Mouse (Mus musculus) spleen, embryonic (tissue): ENCODE measurements around the gene Dennd2d.

Experiments
- CTCF ChIA-PET: fragments of 350-600 bp; sonication (Branson Sonifier 250); formaldehyde crosslinking; loops from one replicate; lab custom pipeline; 2022; lab: Charles Lee

Dennd2d gene

DNA sequence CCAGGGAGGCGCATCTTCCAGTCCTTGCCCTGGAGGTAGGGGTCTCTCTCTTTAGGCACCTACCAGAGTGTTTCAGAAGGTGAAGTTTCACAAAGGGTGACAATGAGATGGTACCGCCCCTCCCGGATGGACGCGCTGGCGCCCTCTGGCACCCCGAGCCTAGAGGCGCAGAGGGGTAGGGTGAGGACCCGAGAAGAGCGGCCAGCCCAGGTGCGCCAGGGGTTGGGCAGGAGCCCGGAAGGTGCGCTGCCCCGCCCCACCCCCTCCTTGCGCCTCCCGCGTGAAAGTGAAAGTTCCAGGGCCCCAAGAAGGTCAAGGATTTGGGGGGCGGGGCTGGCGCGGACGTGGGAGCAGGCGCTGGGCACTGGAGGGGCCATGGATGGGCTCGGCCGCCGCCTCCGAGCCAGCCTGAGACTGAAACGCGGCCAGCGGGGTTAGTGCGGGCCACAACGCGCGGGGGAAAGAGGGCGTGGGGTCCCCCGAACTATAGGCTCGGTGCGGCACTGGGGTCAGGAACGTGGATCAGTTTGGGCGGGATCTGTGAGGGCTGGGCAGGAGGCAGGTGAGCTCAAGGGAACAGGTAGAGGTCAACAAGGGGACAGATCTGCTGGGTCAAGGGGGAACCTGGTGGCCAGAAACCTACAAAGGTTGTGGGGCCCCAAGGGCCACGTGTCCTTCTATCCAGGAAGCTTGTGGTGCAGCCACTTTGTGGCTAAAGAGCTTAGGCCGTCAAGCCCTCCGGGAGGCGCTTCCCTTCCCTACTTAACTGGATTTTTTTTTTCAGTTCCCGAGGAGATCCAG, at the start of gene Dennd2d:
Gene Dennd2d, plus strand, starts transcription at position 125 of the 801 bp plus-strand sequence.
- CTCF ChIA-PET: interaction anchor here (0.7 to 1.0 kb wide), 2 partner anchors 8 to 65 kb away, joined by 3 to 4 read pairs; partner anchors contain the start of genes Cept1 and Dram2

DNA sequence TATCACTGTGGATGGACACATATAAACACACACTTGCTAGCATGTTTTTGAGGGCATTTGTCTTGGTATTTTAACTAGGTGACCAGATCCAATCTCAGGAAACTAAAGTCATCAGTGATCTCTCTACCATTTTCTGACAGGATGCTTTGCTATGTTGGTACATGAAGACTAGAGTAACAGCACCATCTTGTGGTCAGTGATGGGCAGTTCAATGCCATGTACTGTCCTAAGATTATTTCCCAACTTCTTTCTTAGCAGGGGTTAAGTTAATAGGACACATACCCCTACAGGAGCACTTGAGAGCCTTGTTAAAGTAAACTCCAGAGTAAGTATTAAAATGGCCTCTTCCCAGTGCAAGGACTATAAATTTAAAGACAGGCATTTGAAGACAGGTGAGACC, 33.6 kb upstream of the Dennd2d start:
- CTCF ChIA-PET: no interaction called here

DNA sequence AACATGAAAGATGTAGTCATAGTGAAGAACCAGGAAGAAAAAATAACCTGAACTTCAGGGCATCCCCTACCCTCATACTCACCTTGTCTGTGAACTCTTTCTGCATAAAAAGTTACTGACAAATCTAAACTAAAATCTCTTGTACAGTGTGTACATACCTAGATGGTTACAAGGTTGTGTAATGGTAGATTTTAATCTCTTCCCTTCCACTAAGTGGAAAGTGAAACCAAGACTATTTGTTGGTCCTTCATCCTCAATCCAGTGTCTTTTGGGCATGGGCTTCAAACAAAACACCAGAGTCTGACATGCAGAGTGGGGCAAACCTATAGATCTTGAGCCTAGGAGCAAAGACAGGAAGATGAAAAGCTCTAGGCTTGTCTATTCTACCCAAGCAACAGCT, 33.2 kb upstream of the Dennd2d start:
- CTCF ChIA-PET: no interaction called here

DNA sequence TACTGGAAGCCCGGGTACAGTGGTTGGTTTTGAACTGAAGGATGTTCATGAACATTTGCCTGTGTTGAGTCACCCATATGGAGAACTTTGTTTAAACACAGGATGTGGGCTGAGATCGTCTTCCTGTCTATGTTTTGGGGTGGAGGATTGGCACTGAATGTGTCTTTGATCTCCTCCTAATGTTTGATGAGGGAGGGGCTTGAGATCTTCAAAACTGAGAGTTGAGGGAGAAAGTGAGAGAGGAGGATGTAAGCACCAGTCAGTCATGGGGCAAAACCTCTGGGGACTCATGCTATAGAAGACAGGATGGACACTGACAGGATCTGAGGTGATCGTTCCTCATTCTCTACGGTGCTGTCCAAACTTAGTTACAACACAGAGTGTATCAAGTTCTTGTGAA, 32.6 kb upstream of the Dennd2d start:
- CTCF ChIA-PET: no interaction called here

DNA sequence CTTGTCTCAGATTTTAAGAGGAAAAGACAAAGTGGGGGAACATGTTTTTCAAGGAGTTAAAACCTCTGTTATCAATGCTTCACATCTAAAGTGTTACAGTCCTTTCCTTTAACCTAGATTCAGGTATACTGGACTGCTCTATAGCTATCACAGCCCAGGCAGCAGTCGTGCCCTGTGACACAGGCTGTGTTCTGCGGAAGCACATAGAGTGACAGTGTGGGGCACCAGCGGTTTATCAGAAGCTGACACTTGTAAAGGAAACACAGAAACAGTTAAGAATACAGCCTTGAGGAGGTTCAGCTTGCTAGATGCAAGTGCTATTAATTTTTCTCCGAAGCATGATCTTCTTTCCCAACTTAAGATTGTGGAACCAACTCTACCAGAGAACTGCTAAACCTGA, 29.6 kb upstream of the Dennd2d start:
- CTCF ChIA-PET: no interaction called here

DNA sequence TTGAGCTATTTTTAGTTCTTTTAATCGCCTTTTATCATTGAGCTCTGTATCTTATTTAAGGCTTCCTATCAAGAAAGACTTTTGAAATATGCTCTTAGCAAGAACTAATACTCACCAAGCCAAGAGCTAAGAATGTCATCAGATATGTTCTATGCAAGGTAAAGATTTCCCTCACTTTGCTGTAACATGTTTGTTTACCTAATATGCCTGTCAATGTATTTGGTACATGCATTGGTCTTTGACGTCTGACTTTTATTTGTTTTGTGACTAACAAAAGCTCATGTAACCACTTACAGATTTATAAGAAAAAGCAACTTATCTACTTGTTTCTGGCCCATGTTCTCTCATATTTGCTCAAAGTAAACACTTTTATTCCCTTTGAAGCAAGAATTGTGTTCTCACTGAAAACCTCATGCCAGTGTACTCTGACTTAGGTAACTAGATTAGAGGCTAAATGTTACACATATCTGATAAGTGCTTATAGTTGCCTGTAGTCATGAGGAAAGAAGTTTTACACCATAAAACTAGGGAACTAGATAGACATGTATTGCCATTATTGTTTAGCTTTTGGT, 24.8 kb upstream of the Dennd2d start:
- CTCF ChIA-PET: interaction anchor here (0.6 to 0.7 kb wide), 2 partner anchors 11 to 655 kb away, joined by 3 to 12 read pairs; no protein-coding TSS in a partner anchor

DNA sequence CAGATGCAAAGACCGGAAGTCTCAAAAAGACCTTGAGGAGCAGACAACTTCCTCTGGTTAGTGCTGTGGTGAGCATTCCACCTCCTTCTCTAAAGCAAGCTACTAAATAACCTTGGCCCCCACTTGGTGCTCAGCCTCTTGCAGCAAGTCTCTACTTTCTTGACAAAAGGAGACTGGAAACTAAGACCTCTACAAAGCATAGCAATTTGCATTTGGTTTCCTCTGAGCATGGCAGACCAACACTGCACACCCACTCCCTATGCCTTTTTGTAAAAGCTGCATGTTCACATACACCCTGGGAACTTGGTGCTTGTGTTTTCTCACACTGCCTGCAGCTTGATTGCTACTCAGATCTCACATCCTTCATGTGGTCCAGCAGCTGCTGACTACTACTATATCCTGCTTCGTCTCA, 20.1 kb upstream of the Dennd2d start:
- CTCF ChIA-PET: interaction anchor here (0.6 to 1.3 kb wide), 4 partner anchors 19 to 626 kb away, joined by 3 to 8 read pairs (median 5); no protein-coding TSS in a partner anchor

DNA sequence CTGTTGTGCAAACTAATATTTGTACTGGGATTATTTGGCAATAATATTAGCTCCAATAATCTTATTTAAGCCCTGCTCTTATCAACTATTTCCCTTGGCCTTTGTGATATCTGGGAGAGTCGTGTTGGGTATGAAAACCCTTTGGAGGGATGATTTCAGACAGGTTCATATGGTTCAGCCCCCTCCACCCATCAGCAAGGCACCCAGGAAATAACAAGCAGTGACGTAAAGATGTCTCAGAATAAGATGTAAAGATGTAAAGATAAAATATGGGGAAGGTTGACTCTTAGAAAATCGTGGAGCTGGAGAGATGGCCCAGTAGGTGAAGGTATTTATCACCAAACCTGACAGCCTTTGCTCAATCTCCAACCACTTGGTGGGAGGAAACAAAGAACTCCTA, 19.7 kb upstream of the Dennd2d start:
- CTCF ChIA-PET: interaction anchor here (0.6 to 1.3 kb wide), 2 partner anchors 31 to 627 kb away, joined by 3 to 7 read pairs; no protein-coding TSS in a partner anchor

DNA sequence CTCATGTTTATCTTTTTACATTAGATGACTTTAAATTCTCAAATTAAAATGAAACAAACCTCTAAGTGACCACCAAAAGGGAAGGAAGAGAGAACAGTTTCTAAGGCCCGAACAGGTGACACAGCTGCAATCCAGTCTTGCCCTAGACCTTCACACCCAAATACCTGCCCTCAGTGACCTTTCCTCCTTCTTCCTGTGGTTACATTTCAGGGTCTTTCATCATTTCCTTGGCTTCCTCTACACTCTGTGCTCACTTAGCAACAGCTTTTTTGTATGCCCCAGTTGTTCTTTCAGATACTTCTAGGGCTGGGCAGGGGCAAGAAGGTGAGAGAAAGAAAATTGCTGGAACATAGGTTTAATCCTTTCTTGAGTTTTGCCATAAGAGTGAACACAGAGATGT, 17.5 kb upstream of the Dennd2d start:
- CTCF ChIA-PET: no interaction called here

DNA sequence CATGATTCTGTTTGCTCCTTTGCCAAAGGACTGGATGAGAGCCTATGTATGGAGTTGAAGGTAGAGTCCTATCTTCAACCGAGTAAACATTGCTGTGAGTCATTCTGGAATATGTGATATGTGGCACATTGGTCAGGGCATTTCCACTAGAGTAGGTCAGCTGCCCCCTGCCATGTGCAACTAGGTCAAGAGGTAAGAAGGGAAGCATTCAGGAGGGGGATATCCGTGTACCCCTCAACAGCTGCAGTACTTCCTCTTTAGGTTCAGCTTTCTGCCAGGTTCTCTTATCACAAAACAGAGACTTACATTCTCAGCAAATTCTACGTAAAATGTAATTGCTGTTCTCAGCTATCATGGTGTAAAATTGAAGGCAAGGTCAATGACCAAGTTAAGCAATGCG, 8.0 kb upstream of the Dennd2d start:
- CTCF ChIA-PET: interaction anchor here (1.1 kb wide), 1 partner anchor 9 kb away, joined by 4 read pairs; no protein-coding TSS in a partner anchor

DNA sequence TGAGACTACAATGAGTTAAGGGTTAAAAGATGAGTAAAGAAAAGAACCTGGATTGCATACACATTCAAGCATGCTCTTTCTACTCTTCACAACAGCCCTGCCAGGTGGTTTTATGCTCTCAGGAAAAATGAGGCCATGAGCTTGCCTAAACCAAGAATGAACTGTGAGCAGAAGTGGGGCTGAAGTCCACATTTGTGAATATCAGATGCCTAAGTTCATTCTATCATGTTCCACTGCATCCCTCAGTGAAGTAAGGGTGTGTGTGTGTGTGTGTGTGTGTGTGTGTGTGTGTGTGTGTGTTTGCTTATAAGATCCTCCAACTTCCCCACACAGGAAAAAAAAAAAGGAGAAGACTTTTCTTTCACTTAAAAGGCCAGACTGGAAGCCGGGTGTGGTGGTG, 5.3 kb upstream of the Dennd2d start:
- CTCF ChIA-PET: interaction anchor here (0.7 kb wide), 1 partner anchor 19 kb away, joined by 14 read pairs; no protein-coding TSS in a partner anchor

DNA sequence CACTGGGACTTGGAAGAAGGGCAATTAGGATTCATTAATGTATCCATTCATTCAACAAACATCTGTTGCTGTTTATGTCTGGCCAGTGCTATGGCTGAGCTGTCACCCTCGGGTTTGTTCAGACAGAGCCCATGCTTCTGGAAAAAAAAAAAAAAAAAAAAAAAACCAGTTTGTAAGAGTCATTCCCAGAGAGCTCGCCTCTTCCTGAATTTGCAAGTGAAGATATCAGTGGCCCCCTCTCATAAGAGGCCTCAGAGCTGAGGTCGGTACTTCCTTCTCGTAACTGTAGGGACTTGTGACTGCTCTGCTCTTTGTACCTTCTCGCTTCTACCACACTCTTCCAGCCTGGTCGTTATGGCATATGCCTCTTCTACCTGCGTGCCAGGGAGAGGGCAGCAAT, 1.1 kb downstream of the Dennd2d start:
- CTCF ChIA-PET: interaction anchor here (0.7 to 1.0 kb wide), 2 partner anchors 9 to 65 kb away, joined by 3 to 4 read pairs; partner anchors contain the start of genes Cept1 and Dram2

DNA sequence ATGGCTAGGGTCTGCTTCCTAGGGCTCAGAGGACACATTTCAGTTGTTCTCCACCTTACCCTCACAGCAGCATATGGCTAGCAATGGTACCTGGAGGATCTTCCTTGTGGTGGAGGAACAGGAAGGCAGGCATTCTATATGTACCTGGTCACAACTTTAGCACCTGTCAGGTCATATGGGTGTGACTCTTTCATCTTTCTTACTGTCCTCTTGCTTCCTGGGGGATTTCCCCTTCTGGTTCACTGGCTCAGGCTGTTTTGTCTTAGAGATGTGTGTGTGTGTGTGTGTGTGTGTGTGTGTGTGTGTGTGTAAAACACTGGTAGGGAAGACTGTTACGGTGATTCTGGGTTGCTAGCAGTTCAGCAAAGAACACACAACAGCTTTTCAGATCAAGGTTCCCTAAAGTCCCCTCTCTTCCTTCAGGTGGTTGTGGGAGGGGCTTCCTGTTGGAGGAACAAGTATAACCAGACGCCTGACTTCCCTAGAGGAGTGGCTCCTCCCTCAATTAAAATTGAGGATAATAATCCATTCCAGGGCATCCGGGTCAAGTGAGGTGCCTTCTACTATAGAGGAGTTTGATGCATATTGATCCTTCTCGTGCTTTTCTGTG, 1.7 kb downstream of the Dennd2d start:
- CTCF ChIA-PET: interaction anchor here (0.6 to 1.0 kb wide), 3 partner anchors 29 to 64 kb away, joined by 3 to 13 read pairs (median 3); partner anchors contain the start of genes Cept1 and Dram2

DNA sequence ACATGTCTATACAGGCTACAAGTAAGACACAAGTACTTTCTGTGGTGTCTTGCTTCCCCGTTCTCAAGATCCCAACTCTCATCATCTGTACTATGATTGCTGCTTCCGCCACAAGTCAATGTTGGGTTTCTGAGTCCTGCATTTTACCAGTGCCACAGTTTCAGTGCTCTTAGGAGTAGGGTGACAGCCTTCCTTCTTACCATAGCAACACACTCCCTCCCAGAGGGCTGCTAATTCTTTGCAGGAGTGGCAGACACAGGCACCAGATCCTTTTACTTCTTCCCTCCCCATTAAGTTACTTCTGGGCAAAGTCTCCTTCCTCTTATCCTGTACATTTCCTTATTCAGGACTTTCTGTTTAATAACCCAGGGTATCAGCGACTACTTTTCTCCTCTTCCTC, 2.7 kb downstream of the Dennd2d start:
- CTCF ChIA-PET: interaction anchor here (0.9 kb wide), 1 partner anchor 53 kb away, joined by 3 read pairs; no protein-coding TSS in a partner anchor

DNA sequence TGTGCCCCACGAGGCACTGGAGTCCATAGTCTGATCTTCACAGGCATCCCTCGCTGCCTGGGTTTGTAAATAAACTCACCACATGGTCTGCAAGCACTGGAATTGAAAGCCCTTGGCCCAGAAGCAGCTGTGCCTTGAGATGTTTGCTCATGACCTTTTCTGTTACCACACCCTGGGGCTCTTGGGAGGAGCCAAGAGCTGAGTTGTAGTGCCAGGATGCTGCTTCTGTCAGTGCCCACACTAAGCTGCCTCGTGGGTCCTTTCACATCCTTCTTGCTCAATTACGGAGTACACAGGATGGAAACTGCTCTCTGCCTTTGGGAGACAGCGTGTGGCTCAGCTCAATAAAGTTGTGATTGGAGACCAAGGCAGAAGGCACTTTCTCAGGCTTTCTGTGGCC, 3.6 kb downstream of the Dennd2d start:
- CTCF ChIA-PET: no interaction called here

DNA sequence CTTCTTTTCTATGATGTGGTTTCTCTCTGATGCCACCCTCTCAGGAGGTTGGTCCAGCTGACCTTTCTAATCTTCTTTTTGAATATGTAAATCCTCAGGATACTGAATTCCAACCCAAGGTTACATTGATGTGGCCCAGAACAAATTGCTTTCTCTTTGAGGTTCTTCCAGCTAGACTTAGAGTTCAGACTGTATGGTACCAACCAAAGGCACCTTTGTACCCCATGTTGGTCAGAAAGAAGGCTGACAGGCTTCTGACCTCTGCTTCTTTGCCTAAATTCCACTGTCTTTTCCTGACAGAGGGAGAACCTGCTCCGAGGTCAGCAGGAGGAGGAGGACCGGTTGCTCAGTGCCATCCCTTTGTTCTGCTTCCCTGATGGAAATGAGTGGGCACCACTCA, 5.3 kb downstream of the Dennd2d start:
- CTCF ChIA-PET: no interaction called here

DNA sequence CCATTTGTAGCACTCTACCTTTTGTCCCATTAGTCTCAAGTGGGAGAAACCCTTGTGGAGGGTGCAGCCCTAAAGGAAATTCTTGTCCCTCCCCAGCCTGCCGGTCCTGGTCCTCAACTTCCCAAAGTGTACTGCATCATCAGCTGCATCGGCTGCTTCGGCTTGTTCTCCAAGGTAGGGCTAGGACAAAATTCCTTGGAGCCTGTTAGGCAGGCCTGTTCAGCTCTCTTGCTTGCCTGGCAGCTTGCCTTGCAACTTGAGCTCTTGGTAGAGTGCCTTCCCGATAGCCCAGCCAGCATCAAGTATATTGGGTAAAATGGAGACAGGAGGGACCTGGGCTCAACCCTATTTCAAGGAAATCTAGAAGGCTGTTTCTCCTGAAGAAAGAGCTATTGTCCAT, 8.0 kb downstream of the Dennd2d start:
- CTCF ChIA-PET: no interaction called here

DNA sequence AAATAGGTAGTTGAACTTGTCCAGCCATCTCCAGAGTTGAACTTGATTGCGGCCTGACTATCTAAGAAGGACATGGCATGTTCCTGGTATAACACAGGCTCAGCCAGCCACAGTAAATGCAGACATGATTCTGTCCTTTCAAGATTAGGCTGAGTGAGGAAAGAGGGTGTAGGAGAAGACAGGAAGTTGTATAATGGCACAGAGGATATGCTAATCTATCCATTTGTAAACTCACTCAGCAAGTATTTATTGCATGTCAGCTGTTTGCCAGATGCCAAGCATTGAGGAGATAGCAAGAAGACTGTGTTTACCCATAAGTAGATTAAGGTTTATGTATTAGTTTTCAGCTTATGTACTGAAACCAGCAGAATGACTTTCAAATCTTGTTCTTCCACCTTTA, 10.5 kb downstream of the Dennd2d start:
- CTCF ChIA-PET: interaction anchor here (1.2 kb wide), 1 partner anchor 31 kb away, joined by 3 read pairs; no protein-coding TSS in a partner anchor

DNA sequence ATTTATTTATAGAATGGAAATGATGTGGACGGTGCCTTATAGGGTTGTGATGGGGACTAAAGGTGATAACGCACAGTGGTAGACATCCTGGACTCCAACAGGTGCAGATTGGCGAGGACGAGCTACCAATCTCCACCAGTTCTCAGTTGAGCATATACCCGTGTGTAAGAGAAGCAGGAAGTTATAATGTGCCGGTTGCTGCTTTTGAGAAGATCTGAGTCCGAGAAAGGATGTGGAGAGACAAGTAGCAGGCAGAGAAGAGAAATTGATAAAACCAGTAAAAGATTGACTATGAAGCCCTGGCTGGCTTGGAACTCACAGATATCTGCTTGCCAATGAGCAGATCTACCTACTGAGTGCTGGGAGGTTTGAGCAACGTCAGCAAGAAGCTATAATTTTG, 11.0 kb downstream of the Dennd2d start:
- CTCF ChIA-PET: interaction anchor here (1.2 kb wide), 1 partner anchor 31 kb away, joined by 3 read pairs; no protein-coding TSS in a partner anchor

DNA sequence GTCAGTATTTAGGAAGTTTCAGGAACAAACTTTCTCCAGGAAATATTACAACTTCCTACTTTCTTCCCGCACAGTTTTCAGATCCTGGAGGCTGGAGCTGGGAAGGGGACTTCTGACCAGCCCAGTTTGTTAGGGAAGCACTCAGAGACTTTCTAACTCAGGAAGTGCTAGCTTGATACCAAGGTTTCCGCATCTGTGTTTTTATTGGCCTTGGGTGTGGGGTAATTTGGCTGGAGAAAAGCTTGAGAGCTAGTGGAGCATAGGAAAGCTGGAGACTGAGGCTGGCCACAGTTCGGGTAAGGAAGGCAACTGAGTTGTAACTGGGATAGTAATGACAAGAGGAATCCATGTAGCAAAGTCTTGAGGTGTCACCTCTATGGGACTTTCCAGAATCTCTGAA, 11.7 kb downstream of the Dennd2d start:
- CTCF ChIA-PET: interaction anchor here (0.5 to 1.2 kb wide), 2 partner anchors 11 to 32 kb away, joined by 3 to 7 read pairs; no protein-coding TSS in a partner anchor

DNA sequence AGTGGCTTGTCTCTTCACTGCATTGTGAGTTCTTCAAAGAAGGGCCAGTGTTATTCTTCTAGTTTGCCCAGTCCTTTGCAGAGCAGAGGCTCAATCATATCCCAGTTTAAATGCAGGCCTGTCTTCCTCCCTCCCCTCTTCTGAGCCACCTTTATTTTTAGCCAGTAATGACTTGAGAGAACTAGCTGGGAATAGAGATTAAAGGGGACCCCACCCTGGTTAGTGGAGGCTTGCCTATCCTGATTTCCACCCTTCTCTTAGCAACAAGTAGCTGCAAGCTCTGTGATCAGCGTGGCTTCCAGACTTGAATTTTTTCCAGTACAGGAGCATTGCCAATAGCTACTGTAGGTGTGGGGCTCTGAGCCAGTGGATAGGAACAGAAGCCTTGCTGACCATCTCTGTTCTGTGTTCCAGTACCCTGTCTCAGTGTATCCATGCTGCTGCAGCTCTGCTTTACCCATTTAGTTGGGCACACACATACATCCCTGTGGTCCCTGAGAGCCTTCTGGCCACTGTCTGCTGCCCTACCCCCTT, 12.3 kb downstream of the Dennd2d start:
- CTCF ChIA-PET: interaction anchor here (0.5 kb wide), 1 partner anchor 10 kb away, joined by 7 read pairs; no protein-coding TSS in a partner anchor
